Mouse (Mus musculus): ENCODE measurements at regions not wholly inside any gene's neighbourhood (a gene's known extent, or its start where the extent isn't known, plus 50 kb on each side); places are given as distances from the start of the nearest gene placed in this dataset.

- no peak for TF ChIP-seq ZC3H11A (IDR thresholded peaks at IDR 0.05; ENCODE audit: borderline replicate concordance, low read depth, low read length)
- no peak for TF ChIP-seq ZNF384 (IDR thresholded peaks at IDR 0.05; ENCODE audit: low read depth, low read length)
- TF ChIP-seq CHD2 (IDR thresholded peaks at IDR 0.05; ENCODE audit: low read depth, low read length): no peak
- TF ChIP-seq HCFC1 (IDR thresholded peaks at IDR 0.05; ENCODE audit: borderline replicate concordance, insufficient read depth, low read length): no peak
- TF ChIP-seq MAFK (IDR thresholded peaks at IDR 0.05; ENCODE audit: insufficient read depth, low read depth, low read length): no peak
- Histone ChIP-seq H3K4me1 (ENCODE audit: control insufficient read depth in 2 of 2, insufficient read depth in 2 of 2, low read length in 2 of 2, poor library complexity in 1 of 2) (peaks cover 0 to 2% of the 10 kb centered on the region in 2 experiments; a peak in 1 of 4 replicates), H3K4me3 (ENCODE audit: insufficient read depth in 1 of 2, low read depth in 1 of 2, low read length in 2 of 2, poor library complexity in 1 of 2, severe bottlenecking in 1 of 2) (no peak overlapping the region), H3K36me3 (ENCODE audit: control insufficient read depth, insufficient read depth, low read length, poor library complexity, severe bottlenecking) (no peaks in the 10 kb centered on the region), H3K9me3 (ENCODE audit: control insufficient read depth, insufficient read depth, low read depth, low read length) (no peaks in the 10 kb centered on the region), H3K27ac (ENCODE audit: insufficient read depth, low read depth, low read length, poor library complexity, severe bottlenecking) (no peak overlapping the region), H3K9ac (ENCODE audit: insufficient read depth, low read depth, low read length, poor library complexity, severe bottlenecking) (no peak overlapping the region)
- no peak for DNase-seq (ENCODE audit: low read depth, low spot score)
- in situ Hi-C loops (cut with MboI; ENCODE audit: low sequenced_read_pairs in 2 of 2, unreplicated experiment in 2 of 2): loop anchor here in 1 of 2 experiments (10.0 kb wide), 1 partner anchor 280 kb away; the partner anchor contains the start of gene Pfn2
Observed at GRCm38 (mm10) chr3:58124886-58125285, 277.0 kb upstream of the Pfn2 start.

GRCm38 (mm10) chr3:58126996-58127395, 279.1 kb upstream of the Pfn2 start:
- DNase-seq (ENCODE audit: low read depth, low spot score): no peak
- in situ Hi-C loops (cut with MboI; ENCODE audit: low sequenced_read_pairs in 2 of 2, unreplicated experiment in 2 of 2): loop anchor here in 1 of 2 experiments (10.0 kb wide), 1 partner anchor 282 kb away; the partner anchor contains the start of gene Pfn2
- H3K4me1 ChIP-seq (ENCODE audit: control insufficient read depth in 2 of 2, insufficient read depth in 2 of 2, low read length in 2 of 2, poor library complexity in 1 of 2): no peaks in the 10 kb centered on the region
- no peaks in the 10 kb centered on the region for H3K36me3 ChIP-seq (ENCODE audit: control insufficient read depth, insufficient read depth, low read length, poor library complexity, severe bottlenecking)
- no peak overlapping the region for H3K27ac ChIP-seq (ENCODE audit: insufficient read depth, low read depth, low read length, poor library complexity, severe bottlenecking)
- no peak overlapping the region for H3K9ac ChIP-seq (ENCODE audit: insufficient read depth, low read depth, low read length, poor library complexity, severe bottlenecking)
- TF ChIP-seq ZNF384 (IDR thresholded peaks at IDR 0.05; ENCODE audit: low read depth, low read length): no peak
- TF ChIP-seq HCFC1 (IDR thresholded peaks at IDR 0.05; ENCODE audit: borderline replicate concordance, insufficient read depth, low read length): no peak
- no peak for TF ChIP-seq CHD2 (IDR thresholded peaks at IDR 0.05; ENCODE audit: low read depth, low read length)
- no peak for TF ChIP-seq ZC3H11A (IDR thresholded peaks at IDR 0.05; ENCODE audit: borderline replicate concordance, low read depth, low read length)
- no peak for TF ChIP-seq MAFK (IDR thresholded peaks at IDR 0.05; ENCODE audit: insufficient read depth, low read depth, low read length)
- H3K4me3 ChIP-seq (ENCODE audit: insufficient read depth in 1 of 2, low read depth in 1 of 2, low read length in 2 of 2, poor library complexity in 1 of 2, severe bottlenecking in 1 of 2): no peak overlapping the region
- H3K9me3 ChIP-seq (ENCODE audit: control insufficient read depth, insufficient read depth, low read depth, low read length): no peaks in the 10 kb centered on the region

GRCm38 (mm10) chr3:58128059-58128458, 280.2 kb upstream of the Pfn2 start:
- Histone ChIP-seq H3K36me3 (ENCODE audit: control insufficient read depth, insufficient read depth, low read length, poor library complexity, severe bottlenecking) (no peaks in the 10 kb centered on the region), H3K27ac (ENCODE audit: insufficient read depth, low read depth, low read length, poor library complexity, severe bottlenecking) (no peak overlapping the region), H3K9ac (ENCODE audit: insufficient read depth, low read depth, low read length, poor library complexity, severe bottlenecking) (no peak overlapping the region), H3K4me3 (ENCODE audit: insufficient read depth in 1 of 2, low read depth in 1 of 2, low read length in 2 of 2, poor library complexity in 1 of 2, severe bottlenecking in 1 of 2) (no peak overlapping the region), H3K4me1 (ENCODE audit: control insufficient read depth in 2 of 2, insufficient read depth in 2 of 2, low read length in 2 of 2, poor library complexity in 1 of 2) (no peaks in the 10 kb centered on the region), H3K9me3 (ENCODE audit: control insufficient read depth, insufficient read depth, low read depth, low read length) (no peaks in the 10 kb centered on the region)
- DNase-seq (ENCODE audit: low read depth, low spot score): no peak
- in situ Hi-C loops (cut with MboI; ENCODE audit: low sequenced_read_pairs in 2 of 2, unreplicated experiment in 2 of 2): loop anchor here in 1 of 2 experiments (10.0 kb wide), 1 partner anchor 283 kb away; the partner anchor contains the start of gene Pfn2
- TF ChIP-seq CHD2 (IDR thresholded peaks at IDR 0.05; ENCODE audit: low read depth, low read length): no peak

DNA sequence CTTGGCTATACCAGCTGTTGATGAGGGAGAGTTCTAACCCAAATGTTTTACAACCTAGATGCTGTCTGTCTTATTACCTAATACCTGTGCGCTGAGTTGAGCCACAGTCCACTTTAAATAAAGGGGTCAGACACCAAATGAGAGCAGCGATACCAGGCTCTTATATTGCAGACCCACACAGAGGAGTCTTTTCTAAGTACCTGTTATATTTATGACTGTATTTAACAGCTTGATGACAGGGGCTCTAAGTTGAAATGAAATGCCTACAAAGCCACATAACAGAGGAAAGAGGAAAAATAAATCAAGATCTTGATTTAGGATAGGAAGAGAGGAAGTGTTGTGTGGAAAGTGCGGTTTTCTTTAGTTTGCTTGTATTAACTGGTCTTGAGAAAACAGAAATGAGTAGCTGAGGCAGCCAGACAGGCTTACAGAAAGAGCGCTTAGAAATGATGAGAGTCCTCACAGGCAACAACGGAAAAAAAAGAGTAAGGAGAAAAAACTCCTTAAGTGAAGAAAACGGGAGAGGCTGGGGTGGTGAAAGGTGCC, 281.6 kb upstream of the Pfn2 start:
- DNase-seq (ENCODE audit: low read depth, low spot score): no peak
- H3K27ac ChIP-seq (ENCODE audit: insufficient read depth, low read depth, low read length, poor library complexity, severe bottlenecking): no peak overlapping the region
- no peak overlapping the region for H3K9ac ChIP-seq (ENCODE audit: insufficient read depth, low read depth, low read length, poor library complexity, severe bottlenecking)
- H3K9me3 ChIP-seq (ENCODE audit: control insufficient read depth, insufficient read depth, low read depth, low read length): no peaks in the 10 kb centered on the region
- H3K36me3 ChIP-seq (ENCODE audit: control insufficient read depth, insufficient read depth, low read length, poor library complexity, severe bottlenecking): no peaks in the 10 kb centered on the region
- TF ChIP-seq ZNF384 (IDR thresholded peaks at IDR 0.05; ENCODE audit: low read depth, low read length) (no peak), MAFK (IDR thresholded peaks at IDR 0.05; ENCODE audit: insufficient read depth, low read depth, low read length) (no peak), HCFC1 (IDR thresholded peaks at IDR 0.05; ENCODE audit: borderline replicate concordance, insufficient read depth, low read length) (no peak), CHD2 (IDR thresholded peaks at IDR 0.05; ENCODE audit: low read depth, low read length) (no peak), ZC3H11A (IDR thresholded peaks at IDR 0.05; ENCODE audit: borderline replicate concordance, low read depth, low read length) (no peak)
- peaks cover 0 to 3% of the 10 kb centered on the region in 2 experiments; a peak in 2 of 4 replicates for H3K4me1 ChIP-seq (ENCODE audit: control insufficient read depth in 2 of 2, insufficient read depth in 2 of 2, low read length in 2 of 2, poor library complexity in 1 of 2)
- in situ Hi-C loops (cut with MboI; ENCODE audit: low sequenced_read_pairs in 2 of 2, unreplicated experiment in 2 of 2): loop anchor here in 1 of 2 experiments (10.0 kb wide), 1 partner anchor 285 kb away; the partner anchor contains the start of gene Pfn2
- no peak overlapping the region for H3K4me3 ChIP-seq (ENCODE audit: insufficient read depth in 1 of 2, low read depth in 1 of 2, low read length in 2 of 2, poor library complexity in 1 of 2, severe bottlenecking in 1 of 2)

Measured in ES-E14 (cell line).